Mouse (Mus musculus): ENCODE data around the gene Usp29. TPM values are rescaled to one million over a fixed set of nuclear protein-coding genes. Genes with fewer than 3 reads are reported as not detected.

Usp29 gene
- total RNA-seq (2015) (not detected in 2 replicates), total RNA-seq (2017) (not detected in 2 replicates)

DNA sequence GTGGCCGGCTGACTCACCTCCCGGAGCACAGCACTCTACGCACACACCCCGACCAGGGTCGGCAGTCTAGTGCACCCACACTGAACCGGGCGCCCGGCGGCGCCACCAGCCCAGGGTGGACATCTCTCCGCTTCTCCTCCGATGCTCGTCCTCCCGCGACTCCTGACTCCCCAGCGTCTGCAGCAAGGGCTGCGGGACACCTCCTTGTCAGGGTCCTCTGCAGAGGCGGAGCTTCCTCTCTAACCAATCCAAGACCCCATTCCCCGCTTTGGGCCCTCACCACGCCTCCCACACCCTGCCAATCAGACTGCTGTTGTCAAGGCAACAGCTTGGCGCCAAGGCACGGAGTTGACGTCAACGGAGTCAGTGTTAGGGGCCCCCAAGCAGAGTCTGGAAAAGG, at the start of gene Usp29, which contains the start of gene Peg3:
TSS of gene Usp29 (plus strand) at position 338 of the 400 bp plus-strand sequence.
TSS of gene Peg3 (minus strand) at position 191 of the 400 bp plus-strand sequence.
- no peak for ATAC-seq (replicated peaks; ENCODE audit: poor library complexity)

GRCm38 (mm10) chr7:6685511-6685910, 44.9 kb upstream of the Usp29 start:
- no peak for ATAC-seq (replicated peaks; ENCODE audit: poor library complexity)

DNA sequence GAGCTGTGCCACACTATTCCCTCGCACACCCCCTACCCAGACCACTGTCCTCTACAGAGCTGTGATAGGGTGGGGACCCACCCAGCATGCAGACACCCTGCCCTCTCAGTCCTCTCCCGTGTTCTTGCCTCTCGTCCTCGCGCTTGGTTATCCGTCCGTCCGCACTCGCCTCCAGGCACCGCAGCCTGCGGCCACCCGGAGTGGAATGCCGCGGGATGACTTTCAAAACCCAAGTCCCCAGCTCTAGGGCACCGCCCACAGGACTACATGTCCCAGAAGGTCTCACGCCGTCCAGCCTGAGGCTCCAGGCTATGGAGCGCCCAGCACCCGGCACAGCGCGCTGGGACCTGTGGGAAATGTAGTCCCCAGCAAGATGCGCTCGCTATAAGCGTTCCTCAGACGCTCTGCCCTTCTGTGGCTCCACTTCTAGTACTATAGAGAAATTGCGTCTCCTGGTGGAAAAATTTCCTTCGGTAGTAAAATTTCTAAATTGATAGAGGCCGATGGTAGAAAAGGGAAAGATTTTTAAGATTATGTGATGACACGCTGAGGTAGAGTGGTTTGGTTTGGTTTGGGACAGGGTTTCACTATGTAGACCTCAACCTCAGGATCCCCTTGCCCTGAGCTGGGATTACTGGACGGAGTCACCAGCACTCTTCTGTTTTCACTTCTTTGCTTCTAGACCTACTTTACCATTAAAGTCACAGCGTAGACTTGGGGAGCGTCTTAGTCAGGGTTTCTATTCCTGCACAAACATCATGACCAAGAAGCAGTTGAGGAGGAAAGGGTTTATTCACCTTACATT, 33.9 kb upstream of the Usp29 start, which contains the start of gene Zim1:
TSS of gene Zim1 (minus strand) at position 210 of the 805 bp plus-strand sequence.
- ATAC-seq (replicated peaks; ENCODE audit: poor library complexity), result no peak

DNA sequence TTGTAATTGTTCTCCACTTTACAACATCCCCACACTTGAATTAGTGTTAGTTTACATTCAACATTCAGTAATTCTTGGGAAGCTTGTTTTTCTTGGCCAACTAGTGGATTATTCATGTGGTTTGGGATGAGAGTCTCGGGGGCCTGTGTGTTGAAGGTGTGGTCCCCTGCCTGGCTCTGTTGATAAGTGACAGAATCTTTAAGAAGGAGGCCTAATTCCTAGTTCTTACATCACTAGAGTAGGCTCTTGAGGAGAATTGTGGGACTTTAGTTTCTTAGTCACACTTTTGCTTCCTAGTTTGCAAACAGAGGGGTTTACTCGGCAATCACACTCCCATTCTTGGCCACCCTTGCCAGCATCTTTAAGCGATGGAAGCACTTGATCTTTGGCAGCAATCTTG, 31.1 kb upstream of the Usp29 start:
- no peak for ATAC-seq (replicated peaks; ENCODE audit: poor library complexity)

DNA sequence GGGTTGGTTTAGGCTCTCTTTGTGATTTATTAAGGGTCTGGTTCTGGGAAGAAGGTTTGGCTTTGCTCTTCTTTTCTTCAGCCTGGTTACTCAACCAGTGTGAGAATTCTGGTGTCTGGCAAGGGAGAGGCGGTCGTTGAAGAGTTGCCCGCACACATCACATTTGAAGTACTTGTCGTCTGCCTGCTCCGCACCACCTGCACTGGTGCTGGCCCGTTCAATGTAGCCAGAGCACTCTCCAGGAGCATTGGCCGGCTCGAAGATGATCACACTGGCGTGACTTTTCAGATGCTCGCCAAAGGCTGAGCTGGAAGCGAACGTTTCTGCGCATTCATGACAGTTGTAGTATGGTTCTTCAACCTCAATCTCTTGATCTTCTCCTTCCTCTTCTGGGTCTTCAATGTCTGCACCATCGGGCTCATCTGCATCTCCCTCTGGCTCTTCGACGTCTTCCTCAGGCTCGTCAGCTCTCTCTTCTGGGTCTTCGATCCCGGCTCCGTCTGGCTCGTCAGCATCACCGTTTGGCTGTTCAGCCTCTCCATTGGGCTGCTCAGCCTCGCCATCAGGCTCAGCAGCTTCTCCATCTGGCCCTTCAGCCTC, 22.9 kb upstream of the Usp29 start:
- ATAC-seq (replicated peaks; ENCODE audit: poor library complexity), result no peak

DNA sequence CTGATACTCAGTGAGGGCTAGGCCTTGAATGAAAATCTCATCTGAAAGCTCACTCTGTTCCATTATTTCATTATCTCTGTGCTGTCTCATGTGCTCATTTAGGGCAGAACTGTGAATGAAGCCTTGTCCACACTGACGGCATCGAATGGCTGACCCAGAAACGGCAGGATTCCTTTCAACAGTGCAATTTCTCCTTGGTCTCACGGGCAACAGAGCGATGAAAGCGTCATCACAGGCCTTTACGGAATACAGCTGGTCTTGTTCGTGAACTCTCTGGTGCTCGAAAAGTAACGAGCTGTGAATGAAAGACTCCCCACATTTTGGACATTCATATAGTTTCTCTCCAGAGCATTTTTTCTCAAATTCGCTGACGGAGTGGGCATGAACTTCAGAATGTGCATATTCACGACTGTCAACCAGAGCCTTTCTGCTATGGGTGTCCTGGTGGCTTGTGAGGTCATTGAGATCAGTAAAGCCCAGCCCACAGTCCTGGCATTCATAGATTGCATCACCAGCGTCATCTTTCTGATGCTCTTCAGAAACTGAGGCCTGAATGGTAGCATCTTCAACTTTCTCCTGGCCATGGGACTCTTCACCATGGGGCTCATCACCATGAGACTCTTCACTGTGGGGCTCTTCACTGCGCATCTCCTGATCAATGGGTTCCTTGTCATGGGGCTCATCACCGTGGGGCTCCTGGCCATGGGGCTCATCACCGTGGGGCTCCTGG, 21.8 kb upstream of the Usp29 start:
- ATAC-seq (replicated peaks; ENCODE audit: poor library complexity), result no peak

GRCm38 (mm10) chr7:6709396-6709795, 21.0 kb upstream of the Usp29 start:
- no peak for ATAC-seq (replicated peaks; ENCODE audit: poor library complexity)

- ATAC-seq (replicated peaks; ENCODE audit: poor library complexity), result no peak; the same call in 1 of the 2 replicates
Measured at GRCm38 (mm10) chr7:6727351-6728121, 2.8 kb upstream of the Usp29 start.

- ATAC-seq (replicated peaks; ENCODE audit: poor library complexity), result no peak
Measured at GRCm38 (mm10) chr7:6728263-6728931, 2.0 kb upstream of the Usp29 start.

GRCm38 (mm10) chr7:6729061-6729817, 1.1 kb upstream of the Usp29 start:
- ATAC-seq (replicated peaks; ENCODE audit: poor library complexity), result peak; percentile 89

- no peak for ATAC-seq (replicated peaks; ENCODE audit: poor library complexity)
Measured at GRCm38 (mm10) chr7:6730801-6731200, 423 bp downstream of the Usp29 start.

DNA sequence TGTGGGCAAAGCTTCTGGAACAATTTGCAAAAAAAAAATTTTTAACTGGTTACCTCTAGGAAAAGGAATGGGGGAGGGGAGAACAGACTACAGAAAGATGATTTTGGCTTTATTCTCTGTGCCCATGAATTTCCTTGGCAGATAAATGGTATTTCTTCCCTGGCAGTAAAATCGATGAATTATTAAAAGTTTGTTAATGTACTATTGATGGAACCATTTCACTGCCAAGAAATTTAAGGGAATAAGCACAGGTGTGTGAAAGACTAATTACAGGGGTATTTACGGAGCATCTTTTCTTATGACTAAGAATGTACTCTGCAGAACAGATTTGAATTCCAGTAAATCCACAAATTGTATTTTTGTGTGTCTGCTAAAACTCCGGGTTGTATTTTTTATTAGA, 995 bp downstream of the Usp29 start:
- ATAC-seq (replicated peaks; ENCODE audit: poor library complexity), result no peak

DNA sequence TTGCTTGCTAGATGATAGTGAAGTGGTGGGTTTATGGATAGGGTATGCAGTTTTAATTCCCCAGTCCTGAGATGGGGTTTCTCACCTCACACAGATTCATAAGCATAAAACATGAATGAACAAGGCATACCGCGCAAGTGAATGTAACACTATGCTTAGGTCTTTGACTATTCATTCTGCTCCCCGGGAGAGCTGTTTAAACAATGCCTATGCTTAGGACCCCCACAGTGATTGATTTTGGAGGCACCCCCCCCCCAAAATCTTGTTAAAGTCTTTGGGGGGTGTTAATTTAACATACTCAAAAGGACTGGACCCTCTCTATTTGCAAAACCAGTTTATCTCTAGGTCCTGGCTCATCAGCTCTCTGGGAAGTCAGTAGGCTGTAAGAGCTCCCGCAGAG, 1.6 kb downstream of the Usp29 start:
- ATAC-seq (replicated peaks; ENCODE audit: poor library complexity), result no peak

DNA sequence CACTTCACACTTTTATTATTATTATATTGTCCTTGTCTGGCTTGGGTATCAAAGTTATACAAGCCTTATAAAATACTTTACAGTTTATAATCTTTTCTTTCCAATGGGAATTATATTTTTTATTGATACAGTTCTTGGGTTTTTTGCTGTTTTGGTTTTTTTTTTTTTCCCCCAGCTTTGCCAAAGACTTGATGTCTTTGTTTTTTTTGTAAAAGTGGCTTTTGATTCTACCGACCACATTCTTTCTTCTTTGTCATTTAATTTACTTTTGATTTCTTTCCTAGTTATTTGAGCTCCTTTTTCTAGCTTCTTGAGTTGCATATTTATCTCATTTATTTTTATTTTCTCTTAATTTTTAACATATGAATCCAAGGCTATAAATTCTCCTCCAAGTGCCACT, 5.7 kb downstream of the Usp29 start:
- ATAC-seq (replicated peaks; ENCODE audit: poor library complexity), result no peak

DNA sequence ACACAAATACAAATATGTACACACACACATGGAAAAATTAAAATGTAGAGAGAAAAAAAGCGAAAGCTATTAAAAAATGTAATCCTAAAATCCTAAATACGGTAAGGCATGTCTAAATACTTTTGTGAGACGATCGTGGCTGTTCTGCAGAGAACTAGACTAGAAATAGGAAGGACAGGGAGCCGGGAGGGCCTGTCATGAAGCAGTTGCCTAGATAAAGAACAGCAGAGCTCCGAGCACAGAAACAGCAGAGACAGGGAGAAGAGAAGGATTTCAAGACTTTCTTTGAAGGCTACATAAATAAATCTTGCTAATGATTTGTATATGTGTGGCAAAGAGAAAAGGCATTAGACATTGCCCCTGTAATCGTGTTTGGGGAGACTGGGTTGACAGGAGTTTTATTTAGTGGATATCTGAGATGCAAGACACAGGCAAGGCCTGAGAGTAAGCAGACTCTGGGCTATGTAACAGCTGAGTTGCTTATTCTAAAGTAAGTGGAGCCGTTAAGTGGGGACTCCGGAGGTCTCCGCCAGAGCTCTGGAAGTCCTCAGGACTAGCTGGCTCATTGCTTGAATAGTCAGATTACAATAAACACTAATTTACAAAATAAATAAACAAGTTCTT, 14.0 kb downstream of the Usp29 start:
- ATAC-seq (replicated peaks; ENCODE audit: poor library complexity), result no peak

GRCm38 (mm10) chr7:6749196-6749595, 18.8 kb downstream of the Usp29 start:
- ATAC-seq (replicated peaks; ENCODE audit: poor library complexity), result no peak

DNA sequence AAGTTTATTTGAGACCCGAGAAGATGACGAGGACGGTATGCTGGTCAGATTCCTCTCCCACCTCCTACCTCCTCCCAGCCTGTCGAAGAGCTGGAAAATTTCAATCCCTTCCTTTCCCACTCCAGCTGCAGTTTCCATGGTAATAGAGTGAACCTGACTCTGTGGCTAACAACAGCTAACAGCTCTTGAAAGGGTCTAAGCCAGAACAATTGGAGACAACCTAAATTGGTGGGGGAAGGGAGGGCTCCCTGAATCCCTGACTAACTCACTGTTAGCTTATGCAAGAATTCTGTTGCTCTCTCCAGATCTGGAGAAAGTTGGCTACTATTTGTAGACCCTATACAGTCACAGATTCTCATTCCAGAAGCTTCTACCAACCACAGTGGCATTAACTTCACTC, 23.1 kb downstream of the Usp29 start:
- ATAC-seq (replicated peaks; ENCODE audit: poor library complexity), result no peak

- no peak for ATAC-seq (replicated peaks; ENCODE audit: poor library complexity)
Measured at GRCm38 (mm10) chr7:6756777-6757291, 26.5 kb downstream of the Usp29 start.

DNA sequence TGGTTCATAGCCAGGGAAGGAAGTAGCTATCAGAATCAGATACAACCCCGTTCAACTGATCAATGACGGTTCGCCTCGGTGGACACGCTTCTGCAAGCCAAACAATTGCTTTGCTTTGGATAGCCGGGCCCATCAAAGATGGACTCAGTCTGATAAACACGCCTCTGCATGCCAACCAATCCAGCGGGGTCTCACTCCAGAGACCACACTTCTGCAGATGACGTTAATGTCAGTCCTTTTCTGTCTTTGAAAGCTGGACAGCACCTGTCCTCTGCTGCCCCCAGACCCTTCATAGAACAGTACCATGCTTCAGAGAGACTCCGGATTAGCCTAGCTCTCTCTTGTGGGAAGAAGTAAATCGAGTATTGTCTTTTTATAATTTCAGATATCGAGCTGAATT, 29.3 kb downstream of the Usp29 start:
- ATAC-seq (replicated peaks; ENCODE audit: poor library complexity), result no peak
